ENCODE assay signal across 33 mouse cellular contexts in the genomic region with DNA sequence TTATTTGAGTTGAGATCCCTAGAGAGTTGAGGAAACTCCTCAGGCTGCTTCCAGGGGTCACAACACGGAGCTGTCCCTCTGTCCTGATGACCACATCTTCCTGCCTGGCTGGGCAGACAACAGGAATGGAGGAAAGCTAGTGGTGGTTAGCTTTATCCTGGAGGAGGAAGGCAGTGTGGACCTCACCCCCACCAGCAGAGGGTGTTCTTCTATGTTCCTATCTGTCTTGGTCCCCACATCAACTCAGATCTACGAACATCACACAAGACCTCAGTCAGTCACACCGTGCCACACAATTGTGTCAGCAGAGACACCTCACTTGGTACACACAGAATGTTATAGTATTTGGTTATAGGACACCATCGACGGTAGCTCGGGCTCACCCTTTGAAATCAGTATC. TPM values are rescaled to one million over a fixed set of nuclear protein-coding genes. Genes with fewer than 3 reads are reported as not detected.
A peak's percentile ranks its signal among the peaks of the same experiment; 100 is the strongest.
DNase-seq lines count a peak whose midpoint lies in the region; ATAC-seq and TF ChIP-seq lines count a peak whose summit lies in the region.
"Had no signal": no experiment of that assay in that cellular context is flagged by ENCODE, and none has a peak within 500 bp of the region (broad histone marks: within the 10 kb centered on the region; RNA-seq: fewer than 3 reads in every experiment).

No protein-coding gene starts in this region.

- no peak overlapping the region for H3K9ac ChIP-seq in intestine, postnatal 0 days (ENCODE audit: low read depth, low read length)
- H3K9ac ChIP-seq in intestine, embryonic 15.5 days: no peak overlapping the region
- H3K9ac ChIP-seq in stomach, postnatal 0 days (ENCODE audit: low read length): no peak overlapping the region
- H3K9ac ChIP-seq: embryonic facial prominence, embryonic 12.5 days; forebrain, embryonic 12.5 days; heart, embryonic 13.5 days; hindbrain, embryonic 12.5 days; limb, embryonic 13.5 days; liver, embryonic 15.5 days; midbrain, embryonic 13.5 days; stomach, embryonic 15.5 days had no signal

- TF ChIP-seq EP300 in stomach, postnatal 0 days (optimal IDR thresholded peaks at IDR 0.05): no peak

- H3K4me1 ChIP-seq in intestine, postnatal 0 days (replicated peaks; ENCODE audit: control insufficient read depth, insufficient read depth, low read length): no peaks in the 10 kb centered on the region
- H3K4me1 ChIP-seq in intestine, embryonic 15.5 days (replicated peaks): no peaks in the 10 kb centered on the region
- H3K4me1 ChIP-seq in stomach, postnatal 0 days (replicated peaks; ENCODE audit: control insufficient read depth, insufficient read depth): no peaks in the 10 kb centered on the region
- H3K4me1 ChIP-seq: embryonic facial prominence, embryonic 12.5 days; forebrain, embryonic 12.5 days; heart, embryonic 13.5 days; hindbrain, embryonic 12.5 days; limb, embryonic 13.5 days; liver, embryonic 15.5 days; midbrain, embryonic 13.5 days; stomach, embryonic 15.5 days had no signal

- peak; percentile 25 for DNase-seq in testis, postnatal 10 days (ENCODE audit: low spot score)
- DNase-seq in testis, postnatal 14 days (ENCODE audit: low spot score): no peak
- DNase-seq in stomach, postnatal 0 days (ENCODE audit: low spot score): no peak
- DNase-seq in Muller cell, postnatal 12 days (ENCODE audit: inconsistent ontology term): no peak
- DNase-seq in lung, postnatal 14 days: no peak
- DNase-seq: adrenal gland, postnatal 36 days; cerebellum, adult 11 months; cerebellum, postnatal 14 days; gastrocnemius, postnatal 10 days; heart, adult 18-20 months; heart, postnatal 14 days; kidney, adult 9 months; kidney, postnatal 14 days; retina, postnatal 1 day; right cerebral cortex, postnatal 25 days; spleen, adult 18-20 months had no signal

- 0 out of 2 replicates have a peak, but pooled peaks have one; percentile 18 for TF ChIP-seq CTCF in intestine, postnatal 0 days (IDR thresholded peaks at IDR 0.05; ENCODE audit: low read depth)
- peak; percentile 27 for TF ChIP-seq CTCF in stomach, postnatal 0 days (IDR thresholded peaks at IDR 0.05; ENCODE audit: low read depth)

- H3K27ac ChIP-seq in intestine, postnatal 0 days (ENCODE audit: low read depth, low read length): no peak overlapping the region
- H3K27ac ChIP-seq in intestine, embryonic 15.5 days: no peak overlapping the region
- no peak overlapping the region for H3K27ac ChIP-seq in stomach, postnatal 0 days (replicated peaks)
- H3K27ac ChIP-seq: embryonic facial prominence, embryonic 12.5 days; forebrain, embryonic 12.5 days; heart, embryonic 13.5 days; hindbrain, embryonic 12.5 days; limb, embryonic 13.5 days; liver, embryonic 15.5 days; macrophage; midbrain, embryonic 13.5 days; stomach, embryonic 15.5 days had no signal

- ATAC-seq in intestine, postnatal 0 days: no peak
- ATAC-seq in intestine, embryonic 15.5 days: no peak
- peak; percentile 45; the same call in 1 of the 2 replicates for ATAC-seq in megakaryocyte, adult 5-6 weeks (ENCODE audit: poor library complexity, severe bottlenecking)
- no peak for ATAC-seq in stomach, postnatal 0 days (ENCODE audit: low FRiP score, low TSS enrichment)
- ATAC-seq: midbrain, embryonic 13.5 days had no signal

- 67% methylated on average over 6 of the region's 6 CpGs for WGBS in intestine, postnatal 0 days
- 71% methylated on average over 6 of the region's 6 CpGs for WGBS in intestine, embryonic 15.5 days
- 75% methylated on average over 6 of the region's 6 CpGs for WGBS in stomach, postnatal 0 days

- H3K36me3 ChIP-seq in intestine, postnatal 0 days (ENCODE audit: control insufficient read depth, insufficient read depth): 0 out of 2 replicates have a peak, but pooled peaks cover 2% of the 10 kb centered on the region
- H3K36me3 ChIP-seq in intestine, embryonic 15.5 days: no peaks in the 10 kb centered on the region
- no peaks in the 10 kb centered on the region for H3K36me3 ChIP-seq in stomach, postnatal 0 days (ENCODE audit: control insufficient read depth, insufficient read depth, low read length)
- H3K36me3 ChIP-seq: embryonic facial prominence, embryonic 12.5 days; liver, embryonic 15.5 days; stomach, embryonic 15.5 days had no signal

- H3K4me3 ChIP-seq in intestine, postnatal 0 days (ENCODE audit: low read depth, low read length): no peak overlapping the region
- H3K4me3 ChIP-seq in intestine, embryonic 15.5 days (replicated peaks): no peak overlapping the region
- H3K4me3 ChIP-seq in stomach, postnatal 0 days (ENCODE audit: low read depth, low read length): no peak overlapping the region
- H3K4me3 ChIP-seq: embryonic facial prominence, embryonic 12.5 days; forebrain, embryonic 12.5 days; heart, embryonic 13.5 days; hindbrain, embryonic 12.5 days; limb, embryonic 13.5 days; liver, embryonic 15.5 days; midbrain, embryonic 13.5 days; stomach, embryonic 15.5 days had no signal

- H3K4me2 ChIP-seq in intestine, postnatal 0 days (replicated peaks; ENCODE audit: low read depth): no peak overlapping the region
- no peak overlapping the region for H3K4me2 ChIP-seq in intestine, embryonic 15.5 days (replicated peaks)
- H3K4me2 ChIP-seq in stomach, postnatal 0 days (replicated peaks; ENCODE audit: low read depth): no peak overlapping the region
- H3K4me2 ChIP-seq: embryonic facial prominence, embryonic 12.5 days; forebrain, embryonic 12.5 days; heart, embryonic 13.5 days; hindbrain, embryonic 12.5 days; limb, embryonic 13.5 days; liver, embryonic 15.5 days; midbrain, embryonic 13.5 days; stomach, embryonic 15.5 days had no signal

- H3K9me3 ChIP-seq in intestine, postnatal 0 days (ENCODE audit: control insufficient read depth): no peaks in the 10 kb centered on the region
- H3K9me3 ChIP-seq in intestine, embryonic 15.5 days: no peaks in the 10 kb centered on the region
- H3K9me3 ChIP-seq in stomach, postnatal 0 days (ENCODE audit: control insufficient read depth, low read length): no peaks in the 10 kb centered on the region
- H3K9me3 ChIP-seq: embryonic facial prominence, embryonic 12.5 days; forebrain, embryonic 12.5 days; heart, embryonic 13.5 days; hindbrain, embryonic 12.5 days; limb, embryonic 13.5 days; liver, embryonic 15.5 days; midbrain, embryonic 13.5 days; stomach, embryonic 15.5 days had no signal

- no peaks in the 10 kb centered on the region for H3K27me3 ChIP-seq in intestine, postnatal 0 days (replicated peaks; ENCODE audit: control insufficient read depth, insufficient read depth, low read length)
- H3K27me3 ChIP-seq in intestine, embryonic 15.5 days (replicated peaks): no peaks in the 10 kb centered on the region
- no peaks in the 10 kb centered on the region for H3K27me3 ChIP-seq in stomach, postnatal 0 days (ENCODE audit: control insufficient read depth, insufficient read depth, low read length)
- H3K27me3 ChIP-seq: forebrain, embryonic 12.5 days; hindbrain, embryonic 12.5 days; limb, embryonic 13.5 days; liver, embryonic 15.5 days; midbrain, embryonic 13.5 days; stomach, embryonic 15.5 days had no signal

RNA-seq across cellular contexts. Expression of a gene that starts 6.4 kb away (rescaled TPM):
- not detected in 2 replicates for polyA plus RNA-seq in intestine, postnatal 0 days (2015; fragmentation: Nextera tagmentation; extraction: Ambion mirVana)
- polyA plus RNA-seq in intestine, embryonic 15.5 days (2015; fragmentation: Nextera tagmentation; extraction: Ambion mirVana): 0.08 and 0.09 TPM in 2 replicates
- total RNA-seq in megakaryocyte, adult 5-6 weeks (2015): 0.13 and 0.41 TPM in 2 replicates
- total RNA-seq in megakaryocyte, adult 5-6 weeks (2017): 0.33 TPM in 1 of 2 replicates, not detected in the other
- polyA plus RNA-seq in stomach, postnatal 0 days (2015; fragmentation: Nextera tagmentation; extraction: Ambion mirVana): 0.44 and 0.47 TPM in 2 replicates
- total RNA-seq: adrenal gland, postnatal 36 days; layer of hippocampus, adult 18-20 months; left cerebral cortex, adult 18-20 months; left cerebral cortex, postnatal 25 days had no signal
- polyA plus RNA-seq: macrophage had no signal

RNA-seq across cellular contexts. Expression of a gene that starts 11.4 kb away (rescaled TPM):
- polyA plus RNA-seq in intestine, postnatal 0 days (2015; fragmentation: Nextera tagmentation; extraction: Ambion mirVana): 22.8 and 23.9 TPM in 2 replicates
- 36.0 and 36.7 TPM in 2 replicates for polyA plus RNA-seq in intestine, embryonic 15.5 days (2015; fragmentation: Nextera tagmentation; extraction: Ambion mirVana)
- 19.8 and 24.6 TPM in 2 replicates for total RNA-seq in megakaryocyte, adult 5-6 weeks (2015)
- total RNA-seq in megakaryocyte, adult 5-6 weeks (2017): 38.7 and 40.6 TPM in 2 replicates
- polyA plus RNA-seq in stomach, postnatal 0 days (2015; fragmentation: Nextera tagmentation; extraction: Ambion mirVana): 26.6 and 27.9 TPM in 2 replicates

RNA-seq across cellular contexts. Expression of a gene that starts 15.4 kb away (rescaled TPM):
- polyA plus RNA-seq in intestine, postnatal 0 days (2015; fragmentation: Nextera tagmentation; extraction: Ambion mirVana): 1.5 and 2.8 TPM in 2 replicates
- polyA plus RNA-seq in intestine, embryonic 15.5 days (2015; fragmentation: Nextera tagmentation; extraction: Ambion mirVana): 8.0 and 9.1 TPM in 2 replicates
- total RNA-seq in megakaryocyte, adult 5-6 weeks (2015): 14.4 and 15.0 TPM in 2 replicates
- total RNA-seq in megakaryocyte, adult 5-6 weeks (2017): 6.3 and 22.9 TPM in 2 replicates
- polyA plus RNA-seq in stomach, postnatal 0 days (2015; fragmentation: Nextera tagmentation; extraction: Ambion mirVana): 3.4 and 5.3 TPM in 2 replicates

RNA-seq across cellular contexts. Expression of a gene that starts 22.0 kb away (rescaled TPM):
- polyA plus RNA-seq in intestine, postnatal 0 days (2015; fragmentation: Nextera tagmentation; extraction: Ambion mirVana): 0.09 and 0.22 TPM in 2 replicates
- polyA plus RNA-seq in intestine, embryonic 15.5 days (2015; fragmentation: Nextera tagmentation; extraction: Ambion mirVana): 0.40 and 0.54 TPM in 2 replicates
- 240 and 256 TPM in 2 replicates for total RNA-seq in megakaryocyte, adult 5-6 weeks (2015)
- total RNA-seq in megakaryocyte, adult 5-6 weeks (2017): 223 and 233 TPM in 2 replicates
- polyA plus RNA-seq in stomach, postnatal 0 days (2015; fragmentation: Nextera tagmentation; extraction: Ambion mirVana): 0.11 and 0.15 TPM in 2 replicates
- total RNA-seq: left cerebral cortex, postnatal 25 days had no signal
- polyA plus RNA-seq: C2C12; heart, embryonic 13.5 days; limb, embryonic 13.5 days; midbrain, embryonic 13.5 days; neural tube, embryonic 11.5 days had no signal

RNA-seq across cellular contexts. Expression of a gene that starts 32.0 kb away (rescaled TPM):
- not detected in 2 replicates for polyA plus RNA-seq in intestine, postnatal 0 days (2015; fragmentation: Nextera tagmentation; extraction: Ambion mirVana)
- polyA plus RNA-seq in intestine, embryonic 15.5 days (2015; fragmentation: Nextera tagmentation; extraction: Ambion mirVana): 0.27 TPM in 1 of 2 replicates, not detected in the other
- 0.22 TPM in 1 of 2 replicates, not detected in the other for total RNA-seq in megakaryocyte, adult 5-6 weeks (2015)
- total RNA-seq in megakaryocyte, adult 5-6 weeks (2017): 0.45 and 0.59 TPM in 2 replicates
- polyA plus RNA-seq in stomach, postnatal 0 days (2015; fragmentation: Nextera tagmentation; extraction: Ambion mirVana): not detected in 2 replicates
- polyA plus RNA-seq: C2C12; heart, embryonic 13.5 days; hindbrain, embryonic 12.5 days; liver, embryonic 15.5 days; macrophage; neural tube, embryonic 11.5 days had no signal
